Mouse (Mus musculus) forebrain, embryonic 13.5 days (tissue): Measurements from ENCODE around the gene Aff3. TPM values are rescaled to one million over a fixed set of nuclear protein-coding genes. Genes with fewer than 3 reads are reported as not detected.

ENCODE experiments used
- ATAC-seq: fragments of 200-750 bp; cut with Nextera tagmentation; 2 replicates; pipeline ENCODE4 v1.8.0; 2017
- H3K27ac ChIP-seq: fragments of 300-500 bp; sonication (generic); 2 replicates; pipeline ENCODE4 v1.5.1; 2015; ENCODE audit warnings: inconsistent platforms, mild to moderate bottlenecking, moderate library complexity
- H3K27me3 ChIP-seq: fragments of 300-500 bp; sonication (generic); 2 replicates; pipeline ENCODE4 v1.6.1; 2015; ENCODE audit warnings: mild to moderate bottlenecking, inconsistent platforms
- H3K36me3 ChIP-seq: fragments of 300-500 bp; sonication (generic); 2 replicates; pipeline ENCODE4 v1.6.1; 2015; ENCODE audit warnings: mild to moderate bottlenecking, inconsistent platforms; ENCODE audit not compliant: poor library complexity, severe bottlenecking
- H3K4me1 ChIP-seq: fragments of 300-500 bp; sonication (generic); 2 replicates; pipeline ENCODE4 v1.6.1; 2015; ENCODE audit warnings: inconsistent platforms
- H3K4me2 ChIP-seq: fragments of 300-500 bp; sonication (generic); 2 replicates; pipeline ENCODE4 v1.6.1; 2015; ENCODE audit warnings: inconsistent platforms, mild to moderate bottlenecking, moderate library complexity
- H3K4me3 ChIP-seq: fragments of 300-500 bp; sonication (generic); 2 replicates; pipeline ENCODE4 v1.5.1; 2015; ENCODE audit warnings: mild to moderate bottlenecking, inconsistent platforms
- H3K9ac ChIP-seq: fragments of 300-500 bp; sonication (generic); 2 replicates; pipeline ENCODE4 v1.6.1; 2015; ENCODE audit warnings: mild to moderate bottlenecking, inconsistent platforms
- H3K9me3 ChIP-seq: fragments of 300-500 bp; sonication (generic); replicated peaks from 2 replicates; pipeline ENCODE4 v1.6.1; 2016; ENCODE audit warnings: inconsistent platforms
- WGBS: fragments of 180-500 bp; shearing (Covaris S2); methylation state at CpG from one replicate; pipeline ENCODE4 v1.1.7; 2015; 5-methylcytosine and 5-hydroxymethylcytosine counted together
- polyA plus RNA-seq: library from polyadenylated mRNA; unstranded; fragments of >200 nt; fragmentation: Nextera tagmentation; extraction: Ambion mirVana; gene quantifications from 2 replicates; pipeline ENCODE4 v1.2.1, GENCODE M21; 2015

Aff3 gene
- polyA plus RNA-seq, 1 experiment from 2014 or later: 10.6 TPM

GRCm38 (mm10) chr1:38497576-38497975 lies 167.2 kb downstream of the Aff3 start:
- no peak overlapping the region for H3K27ac ChIP-seq
- no peak overlapping the region for H3K9ac ChIP-seq
- H3K4me1 ChIP-seq: peaks cover 35% of the 10 kb centered on the region
- no peak overlapping the region for H3K4me2 ChIP-seq
- ATAC-seq: no peak
- no peaks in the 10 kb centered on the region for H3K9me3 ChIP-seq
- no peaks in the 10 kb centered on the region for H3K36me3 ChIP-seq
- H3K4me3 ChIP-seq: no peak overlapping the region
- H3K27me3 ChIP-seq: no peaks in the 10 kb centered on the region
- 31% methylated on average over 6 of the region's 6 CpGs for WGBS

- Histone ChIP-seq H3K27ac (no peak overlapping the region), H3K36me3 (no peaks in the 10 kb centered on the region), H3K27me3 (no peaks in the 10 kb centered on the region), H3K4me1 (peaks cover 30% of the 10 kb centered on the region), H3K9me3 (no peaks in the 10 kb centered on the region), H3K9ac (no peak overlapping the region), H3K4me2 (no peak overlapping the region), H3K4me3 (no peak overlapping the region)
- WGBS: 44% methylated on average over 10 of the region's 10 CpGs
- peak; percentile 38; the same call in 1 of the 2 replicates for ATAC-seq
Measured at GRCm38 (mm10) chr1:38496886-38497528, 167.7 kb downstream of the Aff3 start.

GRCm38 (mm10) chr1:38495284-38495683 lies 169.5 kb downstream of the Aff3 start:
- Histone ChIP-seq H3K9ac (no peak overlapping the region), H3K4me1 (peaks cover 30% of the 10 kb centered on the region), H3K4me3 (no peak overlapping the region), H3K4me2 (no peak overlapping the region), H3K27me3 (no peaks in the 10 kb centered on the region), H3K36me3 (no peaks in the 10 kb centered on the region), H3K9me3 (no peaks in the 10 kb centered on the region), H3K27ac (no peak overlapping the region)
- ATAC-seq: no peak
- 96% methylated on average over 2 of the region's 2 CpGs for WGBS

GRCm38 (mm10) chr1:38489733-38490132 lies 175.0 kb downstream of the Aff3 start:
- no peaks in the 10 kb centered on the region for H3K9me3 ChIP-seq
- WGBS: 88% methylated on average over 6 of the region's 6 CpGs
- no peak overlapping the region for H3K4me3 ChIP-seq
- H3K9ac ChIP-seq: no peak overlapping the region
- no peak overlapping the region for H3K4me2 ChIP-seq
- no peak overlapping the region for H3K27ac ChIP-seq
- H3K4me1 ChIP-seq: peaks cover 19% of the 10 kb centered on the region
- ATAC-seq: no peak
- no peaks in the 10 kb centered on the region for H3K27me3 ChIP-seq
- H3K36me3 ChIP-seq: no peaks in the 10 kb centered on the region

GRCm38 (mm10) chr1:38488667-38489210 lies 176.0 kb downstream of the Aff3 start:
- H3K4me1 ChIP-seq: peaks cover 19% of the 10 kb centered on the region
- no peaks in the 10 kb centered on the region for H3K9me3 ChIP-seq
- H3K27ac ChIP-seq: peak overlapping the region; percentile 55; the same call in 1 of the 2 replicates
- no peaks in the 10 kb centered on the region for H3K27me3 ChIP-seq
- H3K36me3 ChIP-seq: no peaks in the 10 kb centered on the region
- 0 out of 2 replicates have a peak, but pooled peaks have one; percentile 21 for ATAC-seq
- H3K4me3 ChIP-seq: no peak overlapping the region
- H3K9ac ChIP-seq: no peak overlapping the region
- no peak overlapping the region for H3K4me2 ChIP-seq
- 60% methylated on average over 8 of the region's 8 CpGs for whole genome bisulfite sequencing

- peaks cover 19% of the 10 kb centered on the region for H3K4me1 ChIP-seq
- 0 out of 2 replicates have a peak, but pooled peaks have one; percentile 19 for ATAC-seq
- 98% methylated on average over 2 of the region's 2 CpGs for WGBS
- no peak overlapping the region for H3K4me2 ChIP-seq
- no peaks in the 10 kb centered on the region for H3K9me3 ChIP-seq
- H3K9ac ChIP-seq: no peak overlapping the region
- H3K27ac ChIP-seq: no peak overlapping the region; the same call in 1 of the 2 replicates
- H3K27me3 ChIP-seq: no peaks in the 10 kb centered on the region
- no peaks in the 10 kb centered on the region for H3K36me3 ChIP-seq
- no peak overlapping the region for H3K4me3 ChIP-seq
Measured at GRCm38 (mm10) chr1:38487884-38488283, 176.9 kb downstream of the Aff3 start.

- Histone ChIP-seq H3K27me3 (no peaks in the 10 kb centered on the region), H3K9me3 (no peaks in the 10 kb centered on the region), H3K9ac (no peak overlapping the region), H3K27ac (no peak overlapping the region), H3K4me3 (no peak overlapping the region), H3K36me3 (no peaks in the 10 kb centered on the region), H3K4me2 (no peak overlapping the region), H3K4me1 (no peaks in the 10 kb centered on the region)
- WGBS: 74% methylated on average over 2 of the region's 2 CpGs
- ATAC-seq: no peak
Measured at GRCm38 (mm10) chr1:38483191-38483590, 181.6 kb downstream of the Aff3 start.

- no peak; the same call in 1 of the 2 replicates for ATAC-seq
- no peaks in the 10 kb centered on the region for H3K9me3 ChIP-seq
- H3K27ac ChIP-seq: no peak overlapping the region
- no peaks in the 10 kb centered on the region for H3K27me3 ChIP-seq
- H3K4me3 ChIP-seq: no peak overlapping the region
- H3K4me2 ChIP-seq: no peak overlapping the region
- H3K36me3 ChIP-seq: no peaks in the 10 kb centered on the region
- H3K9ac ChIP-seq: no peak overlapping the region
- no peaks in the 10 kb centered on the region for H3K4me1 ChIP-seq
- WGBS: 72% methylated on average over 9 of the region's 9 CpGs
Measured at GRCm38 (mm10) chr1:38478246-38478743, 186.5 kb downstream of the Aff3 start.

- no peak overlapping the region for H3K27ac ChIP-seq
- ATAC-seq: no peak
- no peaks in the 10 kb centered on the region for H3K27me3 ChIP-seq
- peaks cover 12% of the 10 kb centered on the region for H3K4me1 ChIP-seq
- H3K4me3 ChIP-seq: no peak overlapping the region
- no peak overlapping the region for H3K9ac ChIP-seq
- WGBS: 80% methylated on average over 11 of the region's 11 CpGs
- H3K4me2 ChIP-seq: no peak overlapping the region
- H3K9me3 ChIP-seq: no peaks in the 10 kb centered on the region
- H3K36me3 ChIP-seq: no peaks in the 10 kb centered on the region
Measured at GRCm38 (mm10) chr1:38470817-38471216, 193.9 kb downstream of the Aff3 start.

- no peak for ATAC-seq
- no peak overlapping the region for H3K27ac ChIP-seq
- no peak overlapping the region for H3K4me3 ChIP-seq
- H3K9ac ChIP-seq: no peak overlapping the region
- no peaks in the 10 kb centered on the region for H3K36me3 ChIP-seq
- WGBS: 86% methylated on average over 5 of the region's 5 CpGs
- peaks cover 12% of the 10 kb centered on the region for H3K4me1 ChIP-seq
- H3K9me3 ChIP-seq: no peaks in the 10 kb centered on the region
- no peaks in the 10 kb centered on the region for H3K27me3 ChIP-seq
- no peak overlapping the region for H3K4me2 ChIP-seq
Measured at GRCm38 (mm10) chr1:38470166-38470565, 194.6 kb downstream of the Aff3 start.

GRCm38 (mm10) chr1:38467305-38468083 lies 197.3 kb downstream of the Aff3 start:
- H3K36me3 ChIP-seq: no peaks in the 10 kb centered on the region
- ATAC-seq: peak; percentile 70; the same call in 1 of the 2 replicates
- no peak overlapping the region for H3K4me2 ChIP-seq
- H3K4me3 ChIP-seq: no peak overlapping the region
- no peak overlapping the region; the same call in 1 of the 2 replicates for H3K27ac ChIP-seq
- WGBS: 58% methylated on average over 7 of the region's 7 CpGs
- H3K9me3 ChIP-seq: no peaks in the 10 kb centered on the region
- no peaks in the 10 kb centered on the region for H3K27me3 ChIP-seq
- no peak overlapping the region for H3K9ac ChIP-seq
- H3K4me1 ChIP-seq: peaks cover 12% of the 10 kb centered on the region

- H3K27me3 ChIP-seq: no peaks in the 10 kb centered on the region
- 63% methylated on average over 7 of the region's 7 CpGs for WGBS
- H3K4me1 ChIP-seq: peaks cover 13% of the 10 kb centered on the region
- H3K9me3 ChIP-seq: no peaks in the 10 kb centered on the region
- no peak overlapping the region for H3K4me3 ChIP-seq
- H3K36me3 ChIP-seq: no peaks in the 10 kb centered on the region
- H3K27ac ChIP-seq: no peak overlapping the region
- no peak for ATAC-seq
- H3K4me2 ChIP-seq: no peak overlapping the region
- no peak overlapping the region for H3K9ac ChIP-seq
Measured at GRCm38 (mm10) chr1:38456719-38457269, 208.0 kb downstream of the Aff3 start.
